Mouse (Mus musculus): ENCODE results near the gene Gm3558. TPM values are rescaled to one million over a fixed set of nuclear protein-coding genes. Genes with fewer than 3 reads are reported as not detected.
"Not testable (repeated sequence)": the region's sequence is repeated elsewhere in the genome, so short reads cannot be mapped to it uniquely, and the experiment has no call there.

The Gm3558 gene
- polyA plus RNA-seq (2015; fragmentation: Nextera tagmentation; extraction: Ambion mirVana) = 0.10 and 0.19 TPM in 2 replicates

DNA sequence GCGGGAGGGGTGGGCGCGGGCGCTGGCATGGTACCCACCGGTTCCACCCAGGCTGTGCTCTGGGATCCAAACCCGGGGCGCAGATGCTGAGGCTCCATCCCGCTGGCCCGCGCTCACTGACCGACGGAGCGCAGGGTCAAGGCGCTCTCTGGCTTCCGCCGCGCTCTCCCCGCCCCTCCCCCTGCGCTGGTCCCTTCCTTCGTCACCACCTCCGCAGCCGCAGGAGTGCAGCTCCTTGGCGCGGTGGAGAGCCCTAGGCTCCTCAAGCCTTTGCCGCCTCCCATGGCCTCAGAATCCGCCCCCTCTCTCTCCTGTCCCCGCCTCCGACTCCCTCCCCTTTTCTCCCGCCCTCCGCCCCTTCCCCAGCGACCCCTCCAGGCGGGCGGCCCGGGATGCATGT is at the start of gene Gm3558:
Gm3558 (minus strand) TSS at position 185 of the 400 bp plus-strand sequence.
- ATAC-seq (ENCODE audit: low FRiP score, low TSS enrichment); H3K9ac ChIP-seq (ENCODE audit: low read length); H3K36me3 ChIP-seq (ENCODE audit: control insufficient read depth, insufficient read depth, low read length); H3K4me1 ChIP-seq (replicated peaks; ENCODE audit: control insufficient read depth, insufficient read depth); H3K9me3 ChIP-seq (ENCODE audit: control insufficient read depth, low read length); DNase-seq (ENCODE audit: low spot score); H3K27me3 ChIP-seq (ENCODE audit: control insufficient read depth, insufficient read depth, low read length); H3K27ac ChIP-seq (replicated peaks): not testable (repeated sequence)
- Histone ChIP-seq H3K4me2 (replicated peaks; ENCODE audit: low read depth) (peak within 1 kb of the TSS; percentile 47), H3K4me3 (ENCODE audit: low read depth, low read length) (peak within 1 kb of the TSS; percentile 19; the same call in 1 of the 2 replicates)
- WGBS = 17% methylated on average over 1 of the region's 34 CpGs

DNA sequence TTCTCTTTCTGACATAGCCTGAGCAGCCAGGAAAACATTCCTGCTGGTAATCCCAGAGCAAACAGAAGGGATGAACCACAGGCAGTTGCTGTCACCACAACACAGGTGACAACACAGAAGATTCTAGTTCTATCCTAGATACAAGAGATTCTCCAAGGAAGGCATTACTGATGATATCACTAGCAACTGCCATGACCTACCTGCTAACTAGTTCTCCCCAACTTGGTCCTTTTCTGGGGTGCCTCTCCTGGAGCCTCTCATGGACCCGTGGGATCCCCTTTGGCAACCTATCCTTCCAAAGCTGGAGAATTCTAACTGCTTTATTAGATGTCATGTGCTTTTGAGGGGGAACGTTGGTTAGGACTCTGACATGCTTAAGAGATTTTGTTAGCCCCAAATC is 27.1 kb upstream of the Gm3558 start, which contains the start of gene Gm10338:
Gm10338 (minus strand) TSS at position 101 of the 400 bp plus-strand sequence.
- not testable (repeated sequence) for DNase-seq (ENCODE audit: low spot score); H3K9me3 ChIP-seq (ENCODE audit: control insufficient read depth, low read length); H3K9ac ChIP-seq (ENCODE audit: low read length); H3K4me3 ChIP-seq (ENCODE audit: low read depth, low read length); H3K4me1 ChIP-seq (replicated peaks; ENCODE audit: control insufficient read depth, insufficient read depth); H3K27me3 ChIP-seq (ENCODE audit: control insufficient read depth, insufficient read depth, low read length); H3K4me2 ChIP-seq (replicated peaks; ENCODE audit: low read depth); H3K27ac ChIP-seq (replicated peaks); ATAC-seq (ENCODE audit: low FRiP score, low TSS enrichment); H3K36me3 ChIP-seq (ENCODE audit: control insufficient read depth, insufficient read depth, low read length)
- WGBS = no CpG with 5 or more reads among the region's 2 CpGs

DNA sequence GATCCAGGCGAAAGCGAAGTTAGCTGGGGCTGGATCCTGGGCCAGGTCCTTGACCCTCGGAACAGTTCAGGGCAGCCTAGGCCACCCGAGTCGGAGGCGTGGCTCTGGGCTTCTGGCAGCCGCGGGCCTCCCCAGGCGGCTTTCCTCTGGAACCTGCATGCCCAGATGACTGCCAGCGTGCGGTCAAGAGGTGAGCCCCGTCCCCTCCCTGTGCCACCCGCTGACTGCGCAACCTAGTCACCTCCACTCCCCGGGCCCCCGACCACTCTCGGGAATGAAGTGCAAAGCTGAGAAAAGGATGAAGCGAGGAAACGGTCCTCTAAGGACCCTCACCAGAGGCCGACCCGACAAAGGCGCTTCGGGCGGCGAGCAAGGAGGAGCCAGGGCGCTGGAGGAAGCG is 476 bp downstream of the Gm3558 start:
- not testable (repeated sequence) for H3K27ac ChIP-seq (replicated peaks); H3K9me3 ChIP-seq (ENCODE audit: control insufficient read depth, low read length); H3K27me3 ChIP-seq (ENCODE audit: control insufficient read depth, insufficient read depth, low read length); ATAC-seq (ENCODE audit: low FRiP score, low TSS enrichment); H3K9ac ChIP-seq (ENCODE audit: low read length); H3K4me1 ChIP-seq (replicated peaks; ENCODE audit: control insufficient read depth, insufficient read depth); H3K36me3 ChIP-seq (ENCODE audit: control insufficient read depth, insufficient read depth, low read length)
- Histone ChIP-seq H3K4me3 (ENCODE audit: low read depth, low read length) (peak overlapping the region; percentile 19; the same call in 1 of the 2 replicates), H3K4me2 (replicated peaks; ENCODE audit: low read depth) (peak overlapping the region; percentile 47)
- under 1% methylated on average over 17 of the region's 27 CpGs for WGBS
- DNase-seq (ENCODE audit: low spot score) = peak; percentile 12

DNA sequence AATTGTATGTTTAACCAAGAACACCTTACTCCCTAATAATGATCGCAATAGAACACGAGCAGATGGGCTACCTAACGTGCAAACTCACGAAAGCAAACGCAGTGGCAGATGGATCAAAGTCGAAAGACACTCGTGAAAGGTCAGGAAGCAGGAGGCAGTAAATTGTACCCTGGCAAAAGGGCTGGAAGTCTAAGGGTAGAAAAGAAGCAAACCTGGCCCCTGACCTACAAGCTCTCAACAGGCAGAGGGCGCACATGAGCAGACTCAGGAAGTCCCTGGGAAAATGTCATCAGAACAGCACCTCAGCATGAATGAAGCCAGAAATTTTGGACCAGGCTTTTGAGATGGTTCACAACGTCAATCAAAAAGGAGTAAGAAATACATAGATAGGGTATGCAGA is 1.1 kb downstream of the Gm3558 start:
- H3K27me3 ChIP-seq (ENCODE audit: control insufficient read depth, insufficient read depth, low read length); H3K36me3 ChIP-seq (ENCODE audit: control insufficient read depth, insufficient read depth, low read length); H3K9ac ChIP-seq (ENCODE audit: low read length); H3K4me2 ChIP-seq (replicated peaks; ENCODE audit: low read depth); H3K9me3 ChIP-seq (ENCODE audit: control insufficient read depth, low read length); ATAC-seq (ENCODE audit: low FRiP score, low TSS enrichment); H3K4me3 ChIP-seq (ENCODE audit: low read depth, low read length); H3K27ac ChIP-seq (replicated peaks); H3K4me1 ChIP-seq (replicated peaks; ENCODE audit: control insufficient read depth, insufficient read depth); DNase-seq (ENCODE audit: low spot score): not testable (repeated sequence)
- TF ChIP-seq CTCF (IDR thresholded peaks at IDR 0.05; ENCODE audit: low read depth) = 0 out of 2 replicates have a peak, but pooled peaks have one; percentile 20
- WGBS = 4% methylated on average over 6 of the region's 9 CpGs

Other genes starting within 250 kb of the Gm3558 start
- gene Gm5797, start 236.2 kb downstream of the Gm3558 start, polyA plus RNA-seq (2015; fragmentation: Nextera tagmentation; extraction: Ambion mirVana) = not detected in 2 replicates
- not detected in 2 replicates for gene Gm8374, start 203.4 kb downstream of the Gm3558 start, polyA plus RNA-seq (2015; fragmentation: Nextera tagmentation; extraction: Ambion mirVana)
- not detected in 2 replicates for gene Gm3755, start 117.6 kb downstream of the Gm3558 start, polyA plus RNA-seq (2015; fragmentation: Nextera tagmentation; extraction: Ambion mirVana)
- not detected in 2 replicates for gene Gm3752, start 84.8 kb downstream of the Gm3558 start, polyA plus RNA-seq (2015; fragmentation: Nextera tagmentation; extraction: Ambion mirVana)
- gene Gm10338, start 27.0 kb upstream of the Gm3558 start, polyA plus RNA-seq (2015; fragmentation: Nextera tagmentation; extraction: Ambion mirVana) = not detected in 2 replicates
- not detected in 2 replicates for gene Gm10128, start 75.4 kb upstream of the Gm3558 start, polyA plus RNA-seq (2015; fragmentation: Nextera tagmentation; extraction: Ambion mirVana)
- not detected in 2 replicates for gene Gm26661, start 223.0 kb upstream of the Gm3558 start, polyA plus RNA-seq (2015; fragmentation: Nextera tagmentation; extraction: Ambion mirVana)
- gene Flnb, start 249.4 kb upstream of the Gm3558 start, polyA plus RNA-seq (2015; fragmentation: Nextera tagmentation; extraction: Ambion mirVana) = 8.3 and 8.8 TPM in 2 replicates

Measured in stomach, postnatal 0 days (tissue).